9 mouse cellular contexts compared by ENCODE assay signal in the genomic region with DNA sequence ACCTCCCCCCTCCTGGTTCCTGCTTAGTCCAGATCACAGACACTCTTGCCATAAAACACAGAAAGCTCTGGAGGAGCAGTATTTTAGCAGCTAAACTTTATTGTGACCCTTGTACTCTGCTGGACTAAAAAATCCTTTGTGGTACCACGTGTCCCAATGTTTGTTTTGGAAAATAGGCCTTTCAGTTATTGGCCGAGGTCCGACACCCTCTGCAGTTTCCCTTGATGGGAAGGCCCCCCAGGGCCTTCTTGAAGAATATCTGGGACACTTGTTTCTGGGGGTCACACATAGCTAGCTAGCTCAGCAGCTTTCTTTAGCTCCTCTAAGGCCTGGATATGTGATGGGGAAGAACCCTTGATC. TPM values are rescaled to one million over a fixed set of nuclear protein-coding genes. Genes with fewer than 3 reads are reported as not detected.
A peak's percentile ranks its signal among the peaks of the same experiment; 100 is the strongest.
DNase-seq lines count a peak whose midpoint lies in the region; ATAC-seq and TF ChIP-seq lines count a peak whose summit lies in the region.
"Had no signal": no experiment of that assay in that cellular context is flagged by ENCODE, and none has a peak within 500 bp of the region (broad histone marks: within the 10 kb centered on the region; RNA-seq: fewer than 3 reads in every experiment).

No protein-coding gene starts in this region.

- no peaks in the 10 kb centered on the region for H3K27me3 ChIP-seq in C2C12 (ENCODE audit: control insufficient read depth, insufficient read depth, insufficient read length)
- peaks cover 39% of the 10 kb centered on the region for H3K27me3 ChIP-seq in hindbrain, embryonic 10.5 days (ENCODE audit: insufficient read depth, poor library complexity, severe bottlenecking)
- H3K27me3 ChIP-seq in limb, embryonic 14.5 days (ENCODE audit: control insufficient read depth, insufficient read depth, low read length), result 0 out of 2 replicates have a peak, but pooled peaks cover 3% of the 10 kb centered on the region

- intact Hi-C loops in gastrocnemius, postnatal 36 days (cut with DNase I), result no loop called here

- TF ChIP-seq CTCF in C2C12 (IDR thresholded peaks at IDR 0.05; ENCODE audit: control insufficient read depth, insufficient read depth, insufficient read length), result no peak

- H3K79me3 ChIP-seq in C2C12 (ENCODE audit: low read depth), result peaks cover 30% of the 10 kb centered on the region

- 58% methylated on average over 3 of the region's 3 CpGs for WGBS in hindbrain, embryonic 10.5 days
- WGBS in limb, embryonic 14.5 days, result 64% methylated on average over 3 of the region's 3 CpGs

- H3K4me2 ChIP-seq in limb, embryonic 14.5 days (replicated peaks; ENCODE audit: low read depth, low read length, severe bottlenecking), result peak overlapping the region; percentile 95

- 0 out of 2 replicates have a peak, but pooled peaks cover 4% of the 10 kb centered on the region for H3K9me3 ChIP-seq in hindbrain, embryonic 10.5 days
- no peaks in the 10 kb centered on the region for H3K9me3 ChIP-seq in limb, embryonic 14.5 days (ENCODE audit: control insufficient read depth, low read length)

- TF ChIP-seq POLR2A in limb, embryonic 14.5 days (IDR thresholded peaks at IDR 0.05; ENCODE audit: borderline replicate concordance, extremely low read depth, insufficient read depth, insufficient read length), result no peak

- H3K36me3 ChIP-seq in C2C12 (ENCODE audit: control insufficient read depth, insufficient read depth), result peaks cover 39% of the 10 kb centered on the region
- peaks cover 13% of the 10 kb centered on the region; the same call in 1 of the 2 replicates for H3K36me3 ChIP-seq in hindbrain, embryonic 10.5 days
- no peaks in the 10 kb centered on the region for H3K36me3 ChIP-seq in limb, embryonic 14.5 days (ENCODE audit: control insufficient read depth, insufficient read depth, low read length)

- peaks cover 54% of the 10 kb centered on the region for H3K79me2 ChIP-seq in C2C12 (ENCODE audit: control insufficient read depth, insufficient read depth)

- H3K27ac ChIP-seq in hindbrain, embryonic 10.5 days, result peak overlapping the region; percentile 87
- no peak overlapping the region for H3K27ac ChIP-seq in limb, embryonic 14.5 days (replicated peaks; ENCODE audit: low read depth, low read length)

- peaks cover 36% of the 10 kb centered on the region for H3K4me1 ChIP-seq in hindbrain, embryonic 10.5 days (replicated peaks)
- H3K4me1 ChIP-seq in limb, embryonic 14.5 days (ENCODE audit: control insufficient read depth, insufficient read depth, low read length), result no peaks in the 10 kb centered on the region

- peak overlapping the region; percentile 70; the same call in 1 of the 2 replicates for H3K9ac ChIP-seq in limb, embryonic 14.5 days (ENCODE audit: low read depth, low read length, severe bottlenecking)

- DNase-seq in adipocyte (ENCODE audit: low spot score), result peak; percentile 67
- no peak for DNase-seq in hindbrain, embryonic 10.5 days (ENCODE audit: low spot score)
- no peak for DNase-seq in limb, embryonic 14.5 days (ENCODE audit: low spot score)
- DNase-seq in right cerebral cortex, postnatal 10 days (ENCODE audit: low spot score in 2 of 2), result no peak
- no peak for DNase-seq in layer of hippocampus, adult 9-11 months
- DNase-seq in left cerebral cortex, adult 9 months (ENCODE audit: low spot score in 2 of 2), result no peak
- DNase-seq in gastrocnemius, postnatal 36 days, result no peak

- ATAC-seq in limb, embryonic 14.5 days (ENCODE audit: low FRiP score, low read depth), result no peak
- ATAC-seq: inflammation-experienced regulatory T-cells, adult 6 months had no signal

- H3ac ChIP-seq in C2C12 (ENCODE audit: control insufficient read depth, insufficient read length, low read depth), result peak overlapping the region; percentile 97

- H3K4me3 ChIP-seq in C2C12 (ENCODE audit: insufficient read depth, poor library complexity, severe bottlenecking), result peak overlapping the region; percentile 59
- H3K4me3 ChIP-seq in hindbrain, embryonic 10.5 days, result peak overlapping the region; percentile 69
- peak overlapping the region; percentile 60 for H3K4me3 ChIP-seq in limb, embryonic 14.5 days (replicated peaks; ENCODE audit: low read length)

TF ChIP-seq in C2C12, 6 proteins besides CTCF, POLR2A, EP300 and RAD21:
- TF ChIP-seq USF1 (IDR thresholded peaks at IDR 0.05; ENCODE audit: low read depth) (peak; percentile 59), MYOD1 (IDR thresholded peaks at IDR 0.05; ENCODE audit: control insufficient read depth, insufficient read length, low read depth) (no peak)

RNA-seq across cellular contexts. Expression of gene Bok, which starts 1.5 kb away (rescaled TPM):
- 219 TPM for polyA plus RNA-seq in C2C12 (2012; fragmentation: generic; extraction: Trizol)
- polyA plus RNA-seq in hindbrain, embryonic 10.5 days (2016; fragmentation: Nextera tagmentation; extraction: Ambion mirVana), result 38.7 and 41.6 TPM in 2 replicates
- polyA plus RNA-seq in limb, embryonic 14.5 days (2012; rRNA removed), result 19.2 and 24.6 TPM in 2 replicates
- polyA plus RNA-seq in limb, embryonic 14.5 days (2014; fragmentation: Nextera tagmentation; extraction: Ambion mirVana), result 31.6 and 34.9 TPM in 2 replicates
- 1 to 10 TPM; 1.2 to 1.8 TPM for total RNA-seq in gastrocnemius, postnatal 36 days (2021)
- polyA plus RNA-seq: inflammation-experienced regulatory T-cells, adult 6 months had no signal

RNA-seq across cellular contexts. Expression of gene Stk25, which starts 28.5 kb away (rescaled TPM):
- 57.6 TPM for polyA plus RNA-seq in C2C12 (2012; fragmentation: generic; extraction: Trizol)
- 177 and 215 TPM in 2 replicates for polyA plus RNA-seq in hindbrain, embryonic 10.5 days (2016; fragmentation: Nextera tagmentation; extraction: Ambion mirVana)
- 248 and 275 TPM in 2 replicates for polyA plus RNA-seq in limb, embryonic 14.5 days (2012; rRNA removed)
- polyA plus RNA-seq in limb, embryonic 14.5 days (2014; fragmentation: Nextera tagmentation; extraction: Ambion mirVana), result 204 and 217 TPM in 2 replicates
- total RNA-seq in gastrocnemius, postnatal 36 days (2021), result 10 to 100 TPM; 81.8 to 87.7 TPM
